Mouse (Mus musculus): ENCODE measurements around the gene Ulk4. TPM values are rescaled to one million over a fixed set of nuclear protein-coding genes. Genes with fewer than 3 reads are reported as not detected.
"Not testable (repeated sequence)": the region's sequence is repeated elsewhere in the genome, so short reads cannot be mapped to it uniquely, and the experiment has no call there.

The Ulk4 gene
- total RNA-seq, 1 experiment from 2014 or later: 2.7 TPM

- peak; percentile 74 to 86 for ATAC-seq (replicated peaks in 1 of 2; ENCODE audit: insufficient read depth in 1 of 2, low FRiP score in 2 of 2, low TSS enrichment in 1 of 2, low read depth in 1 of 2, poor library complexity in 2 of 2, severe bottlenecking in 2 of 2)
These were observed 344.0 kb downstream of the Ulk4 start for GRCm38 (mm10) chr9:120932797-120933586.

GRCm38 (mm10) chr9:120932371-120932770 lies 344.6 kb downstream of the Ulk4 start:
- ATAC-seq (replicated peaks in 1 of 2; ENCODE audit: insufficient read depth in 1 of 2, low FRiP score in 2 of 2, low TSS enrichment in 1 of 2, low read depth in 1 of 2, poor library complexity in 2 of 2, severe bottlenecking in 2 of 2): no peak

GRCm38 (mm10) chr9:120930811-120931210 lies 346.2 kb downstream of the Ulk4 start:
- ATAC-seq (replicated peaks in 1 of 2; ENCODE audit: insufficient read depth in 1 of 2, low FRiP score in 2 of 2, low TSS enrichment in 1 of 2, low read depth in 1 of 2, poor library complexity in 2 of 2, severe bottlenecking in 2 of 2): no peak

GRCm38 (mm10) chr9:120930021-120930420 lies 347.0 kb downstream of the Ulk4 start:
- no peak for ATAC-seq (replicated peaks in 1 of 2; ENCODE audit: insufficient read depth in 1 of 2, low FRiP score in 2 of 2, low TSS enrichment in 1 of 2, low read depth in 1 of 2, poor library complexity in 2 of 2, severe bottlenecking in 2 of 2)

GRCm38 (mm10) chr9:120929081-120929480 lies 347.9 kb downstream of the Ulk4 start, which contains the start of gene Ctnnb1:
TSS of gene Ctnnb1 (plus strand) at chr9:120929216.
- no peak for ATAC-seq (replicated peaks in 1 of 2; ENCODE audit: insufficient read depth in 1 of 2, low FRiP score in 2 of 2, low TSS enrichment in 1 of 2, low read depth in 1 of 2, poor library complexity in 2 of 2, severe bottlenecking in 2 of 2)

- no peak for ATAC-seq (replicated peaks in 1 of 2; ENCODE audit: insufficient read depth in 1 of 2, low FRiP score in 2 of 2, low TSS enrichment in 1 of 2, low read depth in 1 of 2, poor library complexity in 2 of 2, severe bottlenecking in 2 of 2)
These were observed 349.9 kb downstream of the Ulk4 start for GRCm38 (mm10) chr9:120926939-120927606.

GRCm38 (mm10) chr9:120926126-120926525 lies 350.9 kb downstream of the Ulk4 start:
- no peak for ATAC-seq (replicated peaks in 1 of 2; ENCODE audit: insufficient read depth in 1 of 2, low FRiP score in 2 of 2, low TSS enrichment in 1 of 2, low read depth in 1 of 2, poor library complexity in 2 of 2, severe bottlenecking in 2 of 2)

- no peak for ATAC-seq (replicated peaks in 1 of 2; ENCODE audit: insufficient read depth in 1 of 2, low FRiP score in 2 of 2, low TSS enrichment in 1 of 2, low read depth in 1 of 2, poor library complexity in 2 of 2, severe bottlenecking in 2 of 2)
These were observed 357.9 kb downstream of the Ulk4 start for GRCm38 (mm10) chr9:120919130-120919529.

- ATAC-seq (replicated peaks in 1 of 2; ENCODE audit: insufficient read depth in 1 of 2, low FRiP score in 2 of 2, low TSS enrichment in 1 of 2, low read depth in 1 of 2, poor library complexity in 2 of 2, severe bottlenecking in 2 of 2): no peak
These were observed 358.4 kb downstream of the Ulk4 start for GRCm38 (mm10) chr9:120918642-120919041.

GRCm38 (mm10) chr9:120918211-120918610 lies 358.8 kb downstream of the Ulk4 start:
- no peak for ATAC-seq (replicated peaks in 1 of 2; ENCODE audit: insufficient read depth in 1 of 2, low FRiP score in 2 of 2, low TSS enrichment in 1 of 2, low read depth in 1 of 2, poor library complexity in 2 of 2, severe bottlenecking in 2 of 2)

- ATAC-seq (replicated peaks in 1 of 2; ENCODE audit: insufficient read depth in 1 of 2, low FRiP score in 2 of 2, low TSS enrichment in 1 of 2, low read depth in 1 of 2, poor library complexity in 2 of 2, severe bottlenecking in 2 of 2): not testable (repeated sequence)
These were observed 359.4 kb downstream of the Ulk4 start for GRCm38 (mm10) chr9:120917619-120918018.

GRCm38 (mm10) chr9:120914877-120915459 lies 362.0 kb downstream of the Ulk4 start:
- ATAC-seq (replicated peaks in 1 of 2; ENCODE audit: insufficient read depth in 1 of 2, low FRiP score in 2 of 2, low TSS enrichment in 1 of 2, low read depth in 1 of 2, poor library complexity in 2 of 2, severe bottlenecking in 2 of 2): peak; percentile 98

- ATAC-seq (replicated peaks in 1 of 2; ENCODE audit: insufficient read depth in 1 of 2, low FRiP score in 2 of 2, low TSS enrichment in 1 of 2, low read depth in 1 of 2, poor library complexity in 2 of 2, severe bottlenecking in 2 of 2): no peak
These were observed 362.6 kb downstream of the Ulk4 start for GRCm38 (mm10) chr9:120914429-120914828.

GRCm38 (mm10) chr9:120913152-120913551 lies 363.8 kb downstream of the Ulk4 start:
- ATAC-seq (replicated peaks in 1 of 2; ENCODE audit: insufficient read depth in 1 of 2, low FRiP score in 2 of 2, low TSS enrichment in 1 of 2, low read depth in 1 of 2, poor library complexity in 2 of 2, severe bottlenecking in 2 of 2): no peak

- no peak for ATAC-seq (replicated peaks in 1 of 2; ENCODE audit: insufficient read depth in 1 of 2, low FRiP score in 2 of 2, low TSS enrichment in 1 of 2, low read depth in 1 of 2, poor library complexity in 2 of 2, severe bottlenecking in 2 of 2)
These were observed 368.5 kb downstream of the Ulk4 start for GRCm38 (mm10) chr9:120908461-120908860.
